Mouse (Mus musculus): Measurements from ENCODE around the gene Rab24. TPM values are rescaled to one million over a fixed set of nuclear protein-coding genes. Genes with fewer than 3 reads are reported as not detected.

Gene Rab24
- polyA plus RNA-seq, 1 experiment = 54.3 TPM

DNA sequence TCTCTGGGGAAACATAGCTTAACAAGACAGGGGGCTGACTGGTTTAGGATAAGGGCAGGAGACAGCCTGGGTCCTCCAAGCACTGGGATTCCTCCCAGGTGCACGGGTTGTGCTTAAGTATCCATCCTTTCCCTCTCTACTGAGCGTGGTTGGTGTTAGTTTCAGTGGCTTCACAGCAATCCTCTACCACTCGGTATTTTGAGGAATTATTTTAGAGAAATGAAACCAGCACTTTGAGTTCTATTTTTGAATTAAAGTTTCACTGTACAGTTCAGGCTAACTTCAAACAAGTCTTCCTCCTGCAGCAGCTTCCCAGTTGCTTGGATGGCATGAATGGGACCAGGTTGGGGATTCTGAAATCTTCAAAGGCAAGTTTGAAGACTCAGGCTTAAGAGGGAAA is 3.4 kb downstream of the Rab24 start:
- no peak for TF ChIP-seq CTCF (IDR thresholded peaks at IDR 0.05; ENCODE audit: control insufficient read depth, insufficient read depth, insufficient read length)
- TF ChIP-seq MAX (IDR thresholded peaks at IDR 0.05) = no peak
- TF ChIP-seq USF1 (IDR thresholded peaks at IDR 0.05; ENCODE audit: low read depth) = no peak
- TF ChIP-seq MYOD1 (IDR thresholded peaks at IDR 0.05; ENCODE audit: control insufficient read depth, insufficient read length, low read depth) = no peak
- no peak for TF ChIP-seq FOSL1 (IDR thresholded peaks at IDR 0.05; ENCODE audit: insufficient read depth, low read length, poor library complexity, severe bottlenecking)
- TF ChIP-seq MYOG (IDR thresholded peaks at IDR 0.05; ENCODE audit: control insufficient read depth, extremely low read depth, insufficient read length) = no peak
- no peak for TF ChIP-seq CEBPB (IDR thresholded peaks at IDR 0.05; ENCODE audit: low read depth)
- H3K79me3 ChIP-seq (ENCODE audit: low read depth) = peaks cover 22% of the 10 kb centered on the region
- no peak overlapping the region for H3K4me3 ChIP-seq (ENCODE audit: insufficient read depth, poor library complexity, severe bottlenecking)
- H3ac ChIP-seq (ENCODE audit: control insufficient read depth, insufficient read length, low read depth) = no peak overlapping the region
- peaks cover 41% of the 10 kb centered on the region for H3K36me3 ChIP-seq (ENCODE audit: control insufficient read depth, insufficient read depth)
- no peaks in the 10 kb centered on the region for H3K27me3 ChIP-seq (ENCODE audit: control insufficient read depth, insufficient read depth, insufficient read length)
- peaks cover 39% of the 10 kb centered on the region for H3K79me2 ChIP-seq (ENCODE audit: control insufficient read depth, insufficient read depth)

DNA sequence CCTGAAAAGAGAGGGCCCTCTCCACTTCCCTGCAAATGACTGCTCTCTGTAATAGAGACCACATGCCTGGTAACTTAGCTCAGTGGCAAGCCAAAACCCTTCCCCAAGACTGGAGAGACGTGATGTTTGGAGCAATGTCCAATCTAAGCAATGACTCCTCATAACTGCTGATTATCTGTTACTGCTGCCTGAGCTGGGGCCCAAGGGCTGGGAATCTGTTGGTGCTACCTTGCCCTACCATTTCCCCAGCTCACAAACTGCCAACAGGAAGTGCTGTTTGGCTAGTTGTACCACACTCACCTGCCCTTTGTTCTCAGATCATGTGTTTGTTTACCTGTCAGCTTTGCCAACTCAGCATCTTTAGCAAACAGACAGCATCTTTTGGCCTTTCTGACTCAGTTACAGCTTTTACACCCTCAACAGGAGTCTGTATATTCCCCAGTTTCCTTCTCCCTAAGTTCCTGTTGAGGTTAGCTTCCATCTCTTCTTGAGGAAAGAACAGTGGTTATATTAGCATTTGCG is 6.8 kb downstream of the Rab24 start:
- H3K27me3 ChIP-seq (ENCODE audit: control insufficient read depth, insufficient read depth, insufficient read length) = no peaks in the 10 kb centered on the region
- H3K36me3 ChIP-seq (ENCODE audit: control insufficient read depth, insufficient read depth) = peaks cover 70% of the 10 kb centered on the region
- H3K79me2 ChIP-seq (ENCODE audit: control insufficient read depth, insufficient read depth) = peaks cover 5% of the 10 kb centered on the region
- TF ChIP-seq MAX (IDR thresholded peaks at IDR 0.05) (no peak), USF1 (IDR thresholded peaks at IDR 0.05; ENCODE audit: low read depth) (no peak), FOSL1 (IDR thresholded peaks at IDR 0.05; ENCODE audit: insufficient read depth, low read length, poor library complexity, severe bottlenecking) (no peak), CEBPB (IDR thresholded peaks at IDR 0.05; ENCODE audit: low read depth) (no peak), MYOG (IDR thresholded peaks at IDR 0.05; ENCODE audit: control insufficient read depth, extremely low read depth, insufficient read length) (no peak), CTCF (IDR thresholded peaks at IDR 0.05; ENCODE audit: control insufficient read depth, insufficient read depth, insufficient read length) (no peak), MYOD1 (IDR thresholded peaks at IDR 0.05; ENCODE audit: control insufficient read depth, insufficient read length, low read depth) (no peak)
- no peak overlapping the region for H3K4me3 ChIP-seq (ENCODE audit: insufficient read depth, poor library complexity, severe bottlenecking)
- H3K79me3 ChIP-seq (ENCODE audit: low read depth) = no peaks in the 10 kb centered on the region
- H3ac ChIP-seq (ENCODE audit: control insufficient read depth, insufficient read length, low read depth) = no peak overlapping the region

GRCm38 (mm10) chr13:55313051-55313450 is 8.7 kb downstream of the Rab24 start:
- peaks cover 63% of the 10 kb centered on the region for H3K36me3 ChIP-seq (ENCODE audit: control insufficient read depth, insufficient read depth)
- no peaks in the 10 kb centered on the region for H3K79me3 ChIP-seq (ENCODE audit: low read depth)
- H3K4me3 ChIP-seq (ENCODE audit: insufficient read depth, poor library complexity, severe bottlenecking) = no peak overlapping the region
- H3K27me3 ChIP-seq (ENCODE audit: control insufficient read depth, insufficient read depth, insufficient read length) = no peaks in the 10 kb centered on the region
- TF ChIP-seq USF1 (IDR thresholded peaks at IDR 0.05; ENCODE audit: low read depth) (no peak), MYOG (IDR thresholded peaks at IDR 0.05; ENCODE audit: control insufficient read depth, extremely low read depth, insufficient read length) (no peak), FOSL1 (IDR thresholded peaks at IDR 0.05; ENCODE audit: insufficient read depth, low read length, poor library complexity, severe bottlenecking) (no peak), CEBPB (IDR thresholded peaks at IDR 0.05; ENCODE audit: low read depth) (no peak), MAX (IDR thresholded peaks at IDR 0.05) (no peak), CTCF (IDR thresholded peaks at IDR 0.05; ENCODE audit: control insufficient read depth, insufficient read depth, insufficient read length) (no peak), MYOD1 (IDR thresholded peaks at IDR 0.05; ENCODE audit: control insufficient read depth, insufficient read length, low read depth) (no peak)
- no peak overlapping the region for H3ac ChIP-seq (ENCODE audit: control insufficient read depth, insufficient read length, low read depth)
- H3K79me2 ChIP-seq (ENCODE audit: control insufficient read depth, insufficient read depth) = no peaks in the 10 kb centered on the region

DNA sequence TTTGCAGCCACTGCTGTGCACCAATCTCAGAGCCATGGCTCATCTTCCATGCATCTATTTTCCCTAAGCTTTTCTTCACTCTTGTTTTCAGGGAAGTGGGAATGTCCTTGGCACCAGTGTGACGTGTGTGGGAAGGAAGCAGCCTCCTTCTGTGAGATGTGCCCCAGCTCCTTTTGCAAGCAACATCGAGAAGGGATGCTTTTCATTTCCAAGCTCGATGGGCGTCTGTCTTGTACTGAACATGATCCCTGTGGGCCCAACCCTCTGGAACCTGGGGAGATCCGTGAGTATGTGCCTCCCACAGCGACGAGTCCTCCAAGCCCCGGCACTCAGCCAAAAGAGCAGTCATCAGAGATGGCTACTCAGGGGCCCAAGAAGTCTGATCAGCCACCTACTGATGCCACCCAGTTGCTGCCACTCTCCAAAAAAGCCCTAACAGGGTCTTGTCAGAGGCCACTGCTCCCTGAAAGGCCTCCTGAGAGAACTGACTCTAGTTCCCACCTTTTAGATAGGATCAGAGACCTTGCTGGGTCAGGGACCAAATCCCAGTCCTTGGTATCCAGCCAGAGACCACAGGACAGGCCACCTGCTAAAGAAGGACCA is 9.6 kb downstream of the Rab24 start:
- TF ChIP-seq MYOD1 (IDR thresholded peaks at IDR 0.05; ENCODE audit: control insufficient read depth, insufficient read length, low read depth) (no peak), CEBPB (IDR thresholded peaks at IDR 0.05; ENCODE audit: low read depth) (no peak), FOSL1 (IDR thresholded peaks at IDR 0.05; ENCODE audit: insufficient read depth, low read length, poor library complexity, severe bottlenecking) (no peak), MYOG (IDR thresholded peaks at IDR 0.05; ENCODE audit: control insufficient read depth, extremely low read depth, insufficient read length) (no peak), CTCF (IDR thresholded peaks at IDR 0.05; ENCODE audit: control insufficient read depth, insufficient read depth, insufficient read length) (no peak), MAX (IDR thresholded peaks at IDR 0.05) (no peak), USF1 (IDR thresholded peaks at IDR 0.05; ENCODE audit: low read depth) (no peak)
- Histone ChIP-seq H3K36me3 (ENCODE audit: control insufficient read depth, insufficient read depth) (peaks cover 63% of the 10 kb centered on the region), H3K79me2 (ENCODE audit: control insufficient read depth, insufficient read depth) (no peaks in the 10 kb centered on the region), H3K27me3 (ENCODE audit: control insufficient read depth, insufficient read depth, insufficient read length) (no peaks in the 10 kb centered on the region), H3ac (ENCODE audit: control insufficient read depth, insufficient read length, low read depth) (no peak overlapping the region), H3K79me3 (ENCODE audit: low read depth) (no peaks in the 10 kb centered on the region), H3K4me3 (ENCODE audit: insufficient read depth, poor library complexity, severe bottlenecking) (no peak overlapping the region)

GRCm38 (mm10) chr13:55300913-55301312 is 20.8 kb downstream of the Rab24 start:
- Histone ChIP-seq H3ac (ENCODE audit: control insufficient read depth, insufficient read length, low read depth) (no peak overlapping the region), H3K4me3 (ENCODE audit: insufficient read depth, poor library complexity, severe bottlenecking) (no peak overlapping the region), H3K79me3 (ENCODE audit: low read depth) (no peaks in the 10 kb centered on the region), H3K36me3 (ENCODE audit: control insufficient read depth, insufficient read depth) (peaks cover 46% of the 10 kb centered on the region), H3K27me3 (ENCODE audit: control insufficient read depth, insufficient read depth, insufficient read length) (no peaks in the 10 kb centered on the region), H3K79me2 (ENCODE audit: control insufficient read depth, insufficient read depth) (no peaks in the 10 kb centered on the region)
- no peak for TF ChIP-seq FOSL1 (IDR thresholded peaks at IDR 0.05; ENCODE audit: insufficient read depth, low read length, poor library complexity, severe bottlenecking)
- TF ChIP-seq MYOG (IDR thresholded peaks at IDR 0.05; ENCODE audit: control insufficient read depth, extremely low read depth, insufficient read length) = no peak
- TF ChIP-seq USF1 (IDR thresholded peaks at IDR 0.05; ENCODE audit: low read depth) = no peak
- TF ChIP-seq MYOD1 (IDR thresholded peaks at IDR 0.05; ENCODE audit: control insufficient read depth, insufficient read length, low read depth) = no peak
- no peak for TF ChIP-seq MAX (IDR thresholded peaks at IDR 0.05)
- no peak for TF ChIP-seq CEBPB (IDR thresholded peaks at IDR 0.05; ENCODE audit: low read depth)
- TF ChIP-seq CTCF (IDR thresholded peaks at IDR 0.05; ENCODE audit: control insufficient read depth, insufficient read depth, insufficient read length) = no peak
